Mouse (Mus musculus): ENCODE measurements around the gene Spata16. TPM values are rescaled to one million over a fixed set of nuclear protein-coding genes. Genes with fewer than 3 reads are reported as not detected.

Spata16 gene
- total and polyA plus RNA-seq, 3 experiments = not detected

DNA sequence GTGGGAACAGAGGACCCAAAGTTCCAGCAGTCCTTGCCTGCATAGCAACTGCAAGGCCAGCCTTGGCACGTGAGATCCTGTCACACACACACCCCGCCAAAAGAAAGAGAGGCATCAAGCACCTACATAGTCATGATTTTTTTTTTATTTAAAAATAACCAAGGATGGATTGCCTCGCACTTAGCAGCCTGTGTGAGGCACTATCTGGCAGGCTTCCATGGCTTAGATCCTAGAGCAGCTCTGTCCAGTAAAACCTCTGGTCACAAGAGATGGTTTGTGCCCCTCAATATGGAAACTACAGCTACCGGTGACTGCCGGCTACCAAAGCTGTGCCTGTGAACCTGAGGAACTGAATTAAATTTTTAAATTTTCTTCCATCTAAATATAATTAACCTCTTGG is 195.5 kb downstream of the Spata16 start:
- TF ChIP-seq MAFK (IDR thresholded peaks at IDR 0.05; ENCODE audit: borderline replicate concordance, low read depth, low read length) (no peak), RCOR1 (IDR thresholded peaks at IDR 0.05; ENCODE audit: low read depth, low read length) (no peak), MYC (IDR thresholded peaks at IDR 0.05; ENCODE audit: low read depth, low read length) (no peak), ETS1 (IDR thresholded peaks at IDR 0.05; ENCODE audit: low read depth, low read length) (no peak), USF1 (IDR thresholded peaks at IDR 0.05; ENCODE audit: low read depth, low read length) (no peak), CHD1 (IDR thresholded peaks at IDR 0.05; ENCODE audit: low read depth, low read length) (no peak), POLR2AphosphoS2 (IDR thresholded peaks at IDR 0.05; ENCODE audit: low read length) (no peak), NELFE (IDR thresholded peaks at IDR 0.05; ENCODE audit: low read depth, low read length) (no peak), MYB (IDR thresholded peaks at IDR 0.05; ENCODE audit: low read depth, low read length) (no peak), BHLHE40 (IDR thresholded peaks at IDR 0.05; ENCODE audit: borderline replicate concordance, low read depth, low read length) (no peak), ZKSCAN1 (IDR thresholded peaks at IDR 0.05; ENCODE audit: low read depth, low read length) (no peak), JUND (IDR thresholded peaks at IDR 0.05; ENCODE audit: low read depth, low read length) (no peak), MXI1 (IDR thresholded peaks at IDR 0.05; ENCODE audit: low read depth, low read length) (no peak), HCFC1 (IDR thresholded peaks at IDR 0.05; ENCODE audit: low read depth, low read length) (no peak), EP300 (IDR thresholded peaks at IDR 0.05; ENCODE audit: low read depth in 1 of 2, low read length in 2 of 2) (no peak), E2F4 (IDR thresholded peaks at IDR 0.05; ENCODE audit: borderline replicate concordance, low read depth, low read length) (no peak), TBP (IDR thresholded peaks at IDR 0.05; ENCODE audit: low read depth, low read length) (no peak), ZC3H11A (IDR thresholded peaks at IDR 0.05; ENCODE audit: low read depth, low read length) (no peak), USF2 (IDR thresholded peaks at IDR 0.05; ENCODE audit: borderline replicate concordance in 1 of 2, insufficient read depth in 1 of 2, low read depth in 1 of 2, low read length in 2 of 2) (no peak)
- no peak overlapping the region for H3K4me3 ChIP-seq (ENCODE audit: control insufficient read depth in 1 of 2, insufficient read depth in 1 of 2, low read depth in 2 of 2, low read length in 2 of 2)
- DNase-seq (ENCODE audit: low read depth, low spot score) = no peak
- H3K36me3 ChIP-seq (ENCODE audit: control insufficient read depth in 1 of 2, insufficient read depth in 2 of 2, low read length in 2 of 2) = no peaks in the 10 kb centered on the region
- H3K9me3 ChIP-seq (replicated peaks; ENCODE audit: insufficient read depth, low read length) = no peaks in the 10 kb centered on the region
- H3K27me3 ChIP-seq (ENCODE audit: control insufficient read depth in 1 of 2, insufficient read depth in 2 of 2, low read length in 2 of 2) = no peaks in the 10 kb centered on the region; a peak in 2 of 4 replicates
- H3K9ac ChIP-seq (ENCODE audit: control insufficient read depth, low read depth, low read length, poor library complexity, severe bottlenecking) = no peak overlapping the region
- H3K27ac ChIP-seq (ENCODE audit: control insufficient read depth, low read depth, low read length) = no peak overlapping the region
- H3K79me2 ChIP-seq (ENCODE audit: control insufficient read depth, insufficient read depth, low read length, poor library complexity) = no peaks in the 10 kb centered on the region
- H3K4me1 ChIP-seq (ENCODE audit: control insufficient read depth in 1 of 2, insufficient read depth in 2 of 2, low read length in 2 of 2) = no peaks in the 10 kb centered on the region

DNA sequence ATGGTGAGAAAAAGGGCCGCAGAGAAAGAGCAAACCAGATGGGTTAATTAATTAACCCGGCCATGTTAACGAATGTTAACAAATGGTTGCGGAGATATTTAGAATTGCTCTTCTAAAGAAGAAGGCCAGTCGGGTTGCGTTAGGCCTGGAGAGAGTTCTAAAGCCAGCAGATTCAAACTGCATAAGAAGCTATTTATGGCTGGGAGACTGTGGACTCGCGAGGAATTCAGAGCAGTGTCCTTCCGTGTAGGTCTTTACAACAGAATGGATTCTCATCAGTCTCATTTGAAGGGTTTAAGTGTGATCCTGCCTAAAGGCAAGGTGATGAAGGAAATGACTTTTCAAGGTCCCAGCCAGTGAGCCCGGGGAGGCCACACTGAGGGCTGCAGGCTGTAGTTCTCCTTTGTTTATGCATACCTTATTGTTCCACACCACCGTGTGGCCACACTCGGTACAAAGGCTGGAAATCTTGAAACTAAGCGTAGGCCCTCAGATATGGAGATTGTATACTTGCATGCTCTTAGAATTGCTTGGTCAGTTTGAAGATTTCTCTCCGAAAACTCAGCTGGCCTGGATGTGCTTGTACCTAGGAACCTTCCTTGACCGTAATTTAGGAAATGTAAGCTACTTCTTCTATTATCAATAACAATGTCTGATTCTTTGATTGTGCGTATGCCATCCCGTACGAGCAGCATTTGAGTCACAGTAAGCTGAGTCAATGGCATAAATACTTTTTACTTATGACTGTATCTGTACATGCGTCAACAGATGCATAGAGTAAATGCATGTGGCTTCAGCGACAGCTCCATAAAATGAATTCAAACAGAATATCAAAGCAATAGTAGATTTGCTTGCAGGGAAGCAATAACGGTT is 197.0 kb downstream of the Spata16 start:
- Histone ChIP-seq H3K4me1 (ENCODE audit: control insufficient read depth in 1 of 2, insufficient read depth in 2 of 2, low read length in 2 of 2) (no peaks in the 10 kb centered on the region), H3K9me3 (replicated peaks; ENCODE audit: insufficient read depth, low read length) (no peaks in the 10 kb centered on the region), H3K4me3 (ENCODE audit: control insufficient read depth in 1 of 2, insufficient read depth in 1 of 2, low read depth in 2 of 2, low read length in 2 of 2) (no peak overlapping the region), H3K27me3 (ENCODE audit: control insufficient read depth in 1 of 2, insufficient read depth in 2 of 2, low read length in 2 of 2) (no peaks in the 10 kb centered on the region; a peak in 2 of 4 replicates), H3K27ac (ENCODE audit: control insufficient read depth, low read depth, low read length) (no peak overlapping the region), H3K79me2 (ENCODE audit: control insufficient read depth, insufficient read depth, low read length, poor library complexity) (no peaks in the 10 kb centered on the region), H3K9ac (ENCODE audit: control insufficient read depth, low read depth, low read length, poor library complexity, severe bottlenecking) (no peak overlapping the region), H3K36me3 (ENCODE audit: control insufficient read depth in 1 of 2, insufficient read depth in 2 of 2, low read length in 2 of 2) (no peaks in the 10 kb centered on the region)
- TF ChIP-seq ELF1 (IDR thresholded peaks at IDR 0.05; ENCODE audit: low read depth, low read length) = no peak
- no peak for TF ChIP-seq MAX (IDR thresholded peaks at IDR 0.05; ENCODE audit: low read length)
- DNase-seq (ENCODE audit: low read depth, low spot score) = no peak
